Mouse (Mus musculus) liver, adult 2 months (tissue): ENCODE measurements around the gene Ptprg. TPM values are rescaled to one million over a fixed set of nuclear protein-coding genes. Genes with fewer than 3 reads are reported as not detected.
"Not testable (repeated sequence)": the region's sequence is repeated elsewhere in the genome, so short reads cannot be mapped to it uniquely, and the experiment has no call there.

Experiments used
- DNase-seq: peaks from one replicate; pipeline ENCODE4 v3.0.0-alpha.2; 2011; ENCODE audit warnings: low read depth, low spot score; ENCODE audit errors: extremely low read depth
- H3K27ac ChIP-seq: fragments of 200-500 bp; replicated peaks from 2 replicates; pipeline ENCODE4 v1.5.1; 2012; ENCODE audit warnings: low read depth, mild to moderate bottlenecking, control low read depth, inconsistent platforms, low read length; ENCODE audit not compliant: insufficient read depth
- H3K27me3 ChIP-seq: fragments of 200-500 bp; 2 replicates; pipeline ENCODE4 v1.6.1; 2012; ENCODE audit warnings: mild to moderate bottlenecking, moderate library complexity, low read length, inconsistent platforms; ENCODE audit not compliant: control insufficient read depth, insufficient read depth
- H3K36me3 ChIP-seq: fragments of 200-500 bp; 2 replicates; pipeline ENCODE4 v1.6.1; 2012; ENCODE audit warnings: low read length, inconsistent platforms; ENCODE audit not compliant: control insufficient read depth, insufficient read depth
- H3K4me1 ChIP-seq: fragments of 200-500 bp; 2 replicates; pipeline ENCODE4 v1.6.1; 2011; ENCODE audit warnings: low read length; ENCODE audit not compliant: control insufficient read depth, insufficient read depth
- H3K4me3 ChIP-seq: fragments of 200-500 bp; 2 replicates; pipeline ENCODE4 v1.5.1; 2011; ENCODE audit warnings: low read depth, mild to moderate bottlenecking, control low read depth, low read length, moderate library complexity; ENCODE audit not compliant: insufficient read depth
- H3K79me2 ChIP-seq: fragments of 200-500 bp; 2 replicates; pipeline ENCODE4 v1.6.1; 2012; ENCODE audit warnings: inconsistent platforms, mild to moderate bottlenecking, low read length, moderate library complexity; ENCODE audit not compliant: control insufficient read depth, insufficient read depth
- H3K9ac ChIP-seq: fragments of 200-500 bp; 2 replicates; pipeline ENCODE4 v1.6.1; 2012; ENCODE audit warnings: low read depth, mild to moderate bottlenecking, control low read depth, inconsistent platforms, low read length
- CTCF ChIP-seq: fragments of 200-500 bp; IDR thresholded peaks from 2 replicates; pipeline ENCODE4 v1.5.1; 2011; ENCODE audit warnings: low read depth, low read length, control low read depth
- POLR2A ChIP-seq: fragments of 200-500 bp; IDR thresholded peaks from 2 replicates; pipeline ENCODE4 v1.6.1; 2011; ENCODE audit warnings: low read length, control low read depth; ENCODE audit not compliant: insufficient read depth; ENCODE audit errors: extremely low read depth
- WGBS: fragments of 180-500 bp; shearing (Covaris S2); methylation state at CpG from one replicate; pipeline ENCODE4 v1.1.7; 2018; 5-methylcytosine and 5-hydroxymethylcytosine counted together
- polyA plus RNA-seq: library from polyadenylated mRNA; depleted of rRNA; stranded (reverse); fragments of >200 nt; gene quantifications from 2 replicates; pipeline ENCODE4 v1.2.3, GENCODE M21; 2012
- total RNA-seq: library from RNA; depleted of rRNA; stranded (reverse); fragments of >200 nt; gene quantifications from 2 replicates; pipeline ENCODE4 v1.2.3, GENCODE M21; 2014

The Ptprg gene
- total and polyA plus RNA-seq, 2 experiments: 17.4 to 19.9 TPM

GRCm38 (mm10) chr14:12220540-12220939, 667.2 kb downstream of the Ptprg start:
- TF ChIP-seq CTCF: no peak
- no peak for TF ChIP-seq POLR2A
- H3K27ac ChIP-seq: no peak overlapping the region
- no peak for DNase-seq
- no peak overlapping the region for H3K4me3 ChIP-seq
- H3K27me3 ChIP-seq: no peaks in the 10 kb centered on the region
- no peaks in the 10 kb centered on the region for H3K79me2 ChIP-seq
- no peak overlapping the region for H3K9ac ChIP-seq
- 94% methylated on average over 8 of the region's 8 CpGs for WGBS
- no peaks in the 10 kb centered on the region for H3K4me1 ChIP-seq
- H3K36me3 ChIP-seq: peaks cover 11% of the 10 kb centered on the region

- no peak overlapping the region for H3K9ac ChIP-seq
- peaks cover 16% of the 10 kb centered on the region for H3K36me3 ChIP-seq
- no peaks in the 10 kb centered on the region for H3K79me2 ChIP-seq
- WGBS: 93% methylated on average over 5 of the region's 5 CpGs
- no peaks in the 10 kb centered on the region for H3K27me3 ChIP-seq
- no peaks in the 10 kb centered on the region for H3K4me1 ChIP-seq
- DNase-seq: no peak
- no peak overlapping the region for H3K4me3 ChIP-seq
- TF ChIP-seq POLR2A (no peak), CTCF (no peak)
- no peak overlapping the region for H3K27ac ChIP-seq
Measured at GRCm38 (mm10) chr14:12221571-12221970, 668.2 kb downstream of the Ptprg start.

GRCm38 (mm10) chr14:12243726-12244125, 690.4 kb downstream of the Ptprg start:
- no peak overlapping the region for H3K4me3 ChIP-seq
- H3K27me3 ChIP-seq: no peaks in the 10 kb centered on the region
- no peak overlapping the region for H3K9ac ChIP-seq
- no peaks in the 10 kb centered on the region for H3K79me2 ChIP-seq
- no peaks in the 10 kb centered on the region for H3K36me3 ChIP-seq
- no peaks in the 10 kb centered on the region for H3K4me1 ChIP-seq
- 75% methylated on average over 4 of the region's 4 CpGs for WGBS
- no peak for TF ChIP-seq CTCF
- no peak for TF ChIP-seq POLR2A
- no peak for DNase-seq
- no peak overlapping the region for H3K27ac ChIP-seq

- Histone ChIP-seq H3K4me3 (no peak overlapping the region), H3K79me2 (no peaks in the 10 kb centered on the region), H3K27ac (no peak overlapping the region), H3K27me3 (no peaks in the 10 kb centered on the region), H3K36me3 (no peaks in the 10 kb centered on the region), H3K4me1 (no peaks in the 10 kb centered on the region), H3K9ac (no peak overlapping the region)
- WGBS: 65% methylated on average over 3 of the region's 3 CpGs
- TF ChIP-seq CTCF: no peak
- no peak for TF ChIP-seq POLR2A
- no peak for DNase-seq
Measured at GRCm38 (mm10) chr14:12276031-12276430, 722.7 kb downstream of the Ptprg start.

- TF ChIP-seq CTCF (no peak), POLR2A (no peak)
Measured at GRCm38 (mm10) chr14:12283641-12284040, 730.3 kb downstream of the Ptprg start, which contains the start of gene Gm49355. Gm49355 (plus strand) TSS chr14:12283976.

GRCm38 (mm10) chr14:12284141-12284912, 731.0 kb downstream of the Ptprg start, which contains the start of gene 3830406C13Rik:
3830406C13Rik (plus strand) TSS chr14:12284173.
- H3K4me1 ChIP-seq: no peaks in the 10 kb centered on the region
- DNase-seq: peak; percentile 70
- H3K4me3 ChIP-seq: peak within 1 kb of the TSS; percentile 71
- H3K79me2 ChIP-seq: no peaks in the 10 kb centered on the region
- no peaks in the 10 kb centered on the region; the same call in 1 of the 2 replicates for H3K27me3 ChIP-seq
- H3K27ac ChIP-seq: peak within 1 kb of the TSS; percentile 79
- H3K36me3 ChIP-seq: peaks cover 11% of the 10 kb centered on the region
- TF ChIP-seq CTCF (no peak), POLR2A (peak; percentile 82)
- under 1% methylated on average over 48 of the region's 48 CpGs for WGBS
- peak within 1 kb of the TSS; percentile 73 for H3K9ac ChIP-seq

More at GRCm38 (mm10) chr14:12283641-12284040, 730.3 kb downstream of the Ptprg start, which contains the start of gene Gm49355:
- Histone ChIP-seq H3K27ac (peak within 1 kb of the TSS; percentile 79), H3K9ac (peak within 1 kb of the TSS; percentile 73), H3K27me3 (no peaks in the 10 kb centered on the region; the same call in 1 of the 2 replicates), H3K36me3 (peaks cover 9% of the 10 kb centered on the region), H3K4me1 (no peaks in the 10 kb centered on the region), H3K4me3 (peak within 1 kb of the TSS; percentile 71), H3K79me2 (no peaks in the 10 kb centered on the region)
- no peak for DNase-seq
- 77% methylated on average over 6 of the region's 6 CpGs for WGBS

GRCm38 (mm10) chr14:12289747-12290146, 736.4 kb downstream of the Ptprg start:
- H3K4me1 ChIP-seq, DNase-seq, H3K27ac ChIP-seq, H3K4me3 ChIP-seq, H3K9ac ChIP-seq, H3K27me3 ChIP-seq, H3K79me2 ChIP-seq: not testable (repeated sequence)
- peaks cover 18% of the 10 kb centered on the region for H3K36me3 ChIP-seq
